Mouse (Mus musculus) lung, adult 10 weeks (tissue): ENCODE results near the gene Eif4e2. TPM values are rescaled to one million over a fixed set of nuclear protein-coding genes. Genes with fewer than 3 reads are reported as not detected.

Experiments
- polyA plus RNA-seq: library from polyadenylated mRNA; stranded (reverse); fragments of 350-450 nt; fragmentation: Illumina TruSeq; extraction: RNeasy Lipid Tissue Mini Kit (QIAGEN cat#74804); gene quantifications from one replicate; pipeline ENCODE4 v1.2.3, GENCODE M21; 2014; ENCODE audit warnings: low read depth, low replicate concordance; ENCODE audit not compliant: insufficient read depth

Gene Eif4e2
- 40.2 TPM for polyA plus RNA-seq

DNA sequence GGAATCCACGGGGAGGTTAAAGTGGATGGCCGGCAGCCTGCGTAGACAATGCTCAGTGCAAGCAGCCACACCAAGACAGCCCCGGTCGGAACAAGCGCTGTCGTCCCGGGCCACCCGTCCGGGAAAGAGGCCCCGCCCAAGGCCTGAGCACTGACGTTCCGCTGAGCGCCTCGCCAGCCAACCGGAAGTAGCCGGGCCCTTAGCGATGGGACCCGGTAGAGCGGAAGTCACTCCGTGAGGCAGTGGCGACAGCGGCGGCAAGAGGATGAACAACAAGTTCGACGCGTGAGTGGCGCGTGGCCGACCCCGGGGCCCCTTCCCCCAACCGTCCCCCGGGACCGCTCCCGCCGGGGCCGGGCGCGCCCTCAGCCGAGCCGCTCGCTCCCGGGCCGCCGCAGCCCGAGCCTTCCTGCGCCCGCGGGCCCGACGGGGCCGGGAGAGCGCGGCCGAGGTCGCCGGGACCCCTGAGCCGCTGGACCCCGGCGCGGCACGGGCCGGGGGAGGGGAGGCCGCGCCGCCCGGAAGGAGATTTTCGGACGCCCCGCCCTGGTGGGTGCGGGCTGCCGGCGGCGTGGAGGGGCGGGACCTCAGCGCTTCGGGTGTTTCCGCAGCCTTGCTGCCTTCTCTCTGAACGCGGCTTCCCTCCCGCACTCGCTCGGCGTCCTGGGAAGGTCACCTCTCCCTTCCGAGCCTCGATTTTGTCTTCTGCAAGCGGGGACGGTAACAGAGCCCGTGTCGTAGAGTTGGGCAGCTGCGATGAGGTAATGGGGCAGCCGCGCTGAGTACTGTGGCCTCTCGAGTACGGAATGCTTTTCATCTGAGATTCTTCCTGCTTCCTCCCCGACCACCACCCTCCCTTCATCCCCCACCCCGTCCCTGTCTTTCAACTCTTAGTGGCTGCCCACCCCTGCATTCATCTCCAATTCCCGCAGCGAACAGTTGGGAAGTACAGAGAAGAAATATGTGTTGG, at the start of gene Eif4e2:
TSS of gene Eif4e2 (plus strand) at position 180 of the 970 bp plus-strand sequence.

DNA sequence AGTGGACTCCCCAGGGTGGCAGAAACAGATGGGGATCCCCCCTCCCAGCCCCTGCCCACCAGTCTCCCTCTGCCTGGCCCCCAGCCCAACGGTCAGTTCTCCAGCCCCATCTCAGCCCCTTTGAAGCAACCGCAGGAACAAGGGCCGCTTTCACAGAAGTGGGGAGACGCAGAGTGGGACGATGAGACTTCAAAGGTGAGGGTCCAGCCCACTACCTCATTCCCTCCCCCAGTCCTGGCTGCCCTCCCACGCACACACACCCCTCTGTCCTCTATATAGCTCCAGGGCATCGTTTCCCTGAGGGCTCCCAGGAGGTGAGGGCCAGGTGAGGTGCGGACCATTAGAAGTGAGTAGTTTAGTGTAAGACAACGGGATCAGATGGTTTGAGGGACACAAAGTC, 30.7 kb upstream of the Eif4e2 start, which contains the start of gene Prss56:
TSS of gene Prss56 (plus strand) at position 301 of the 400 bp plus-strand sequence.

DNA sequence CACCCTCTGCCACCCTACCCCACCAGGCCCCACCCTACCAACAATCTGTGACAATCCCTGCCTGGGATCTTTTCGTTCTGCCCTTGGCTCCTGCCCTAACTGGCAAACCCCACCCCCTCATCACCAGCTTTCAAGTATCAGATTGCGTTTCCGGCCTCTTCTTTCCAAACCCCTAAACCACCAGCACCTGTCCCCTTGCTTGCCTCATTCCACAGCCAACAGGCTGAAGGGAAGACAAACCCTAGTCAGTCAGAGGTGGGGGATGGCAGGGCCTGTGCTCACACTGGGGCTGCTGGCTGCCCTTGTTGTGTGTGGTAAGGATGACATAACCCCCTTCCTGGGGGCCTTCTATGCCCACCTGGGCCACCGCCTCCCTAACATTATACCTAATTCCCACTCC, 23.3 kb upstream of the Eif4e2 start, which contains the start of gene Chrnd:
TSS of gene Chrnd (plus strand) at position 179 of the 400 bp plus-strand sequence.

DNA sequence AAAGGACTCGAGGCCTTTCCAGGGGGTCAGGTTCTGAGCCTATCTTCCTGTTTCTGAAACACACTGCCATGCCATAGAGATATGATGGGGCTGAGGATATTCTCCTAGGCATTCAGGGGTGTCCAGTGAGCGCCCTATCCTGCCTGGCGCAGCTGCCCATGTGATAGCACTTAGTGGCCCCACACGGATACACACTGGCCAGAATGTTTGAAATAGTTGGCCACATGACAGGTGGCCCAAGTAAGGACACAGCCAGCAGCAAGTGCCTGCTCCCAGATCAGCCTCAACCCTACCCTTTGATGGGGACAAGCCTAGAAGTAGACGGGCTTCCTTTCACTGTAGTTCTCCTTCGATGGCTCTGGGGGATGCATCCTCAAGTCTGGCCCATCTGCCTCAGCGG, 9.2 kb upstream of the Eif4e2 start, which contains the start of gene Chrng:
TSS of gene Chrng (plus strand) at position 193 of the 400 bp plus-strand sequence.

DNA sequence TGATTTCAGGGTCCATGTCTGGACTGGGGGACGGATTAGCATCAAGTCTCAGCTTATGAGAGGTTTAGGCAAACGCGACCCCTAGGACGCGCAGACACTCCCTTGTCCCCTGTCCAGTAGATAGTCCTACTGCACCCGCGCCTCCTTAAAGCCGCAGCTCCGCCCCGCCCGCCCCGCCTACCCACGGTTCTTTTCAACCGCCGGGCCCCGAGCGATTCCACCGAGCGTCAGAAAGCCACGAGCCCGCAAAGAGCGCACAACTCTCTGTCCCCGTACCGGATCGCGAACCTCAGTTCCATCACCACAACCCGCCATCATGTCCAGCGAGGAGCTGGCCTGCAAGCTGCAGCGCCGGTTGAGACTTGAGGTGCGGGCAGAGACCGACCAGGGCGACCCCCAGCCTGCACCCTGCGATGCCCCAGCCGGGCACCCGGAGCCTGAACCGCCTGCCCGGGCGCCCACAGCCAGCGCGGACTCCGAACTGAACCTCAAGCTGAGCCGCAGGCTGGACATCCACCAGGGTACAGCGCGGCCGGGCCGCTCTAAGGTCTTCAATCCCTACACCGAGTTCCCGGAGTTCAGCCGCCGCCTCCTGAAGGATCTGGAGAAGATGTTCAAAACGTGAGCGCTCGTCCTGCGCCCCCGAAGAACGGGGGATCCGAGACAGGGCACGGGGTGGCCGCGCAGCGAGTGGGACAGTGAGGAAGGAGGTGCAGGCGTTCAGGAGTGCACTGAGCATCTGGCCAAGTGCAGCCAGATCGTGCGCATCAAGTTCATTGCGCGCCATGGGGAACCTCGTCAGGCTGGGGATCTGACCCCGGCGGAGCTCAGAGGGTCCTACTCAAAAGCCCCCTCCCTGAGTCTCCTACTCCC, 50.7 kb downstream of the Eif4e2 start, which contains the start of gene Efhd1:
TSS of gene Efhd1 (plus strand) at position 230 of the 873 bp plus-strand sequence.

Other genes starting within 250 kb of the Eif4e2 start
- not detected for gene Alppl2, start 124.0 kb upstream of the Eif4e2 start, polyA plus RNA-seq
- not detected for gene Alpi, start 112.3 kb upstream of the Eif4e2 start, polyA plus RNA-seq
- not detected for gene Akp3, start 88.9 kb upstream of the Eif4e2 start, polyA plus RNA-seq
- not detected for gene Ecel1, start 57.4 kb upstream of the Eif4e2 start, polyA plus RNA-seq
- not detected for gene Prss56, start 30.6 kb upstream of the Eif4e2 start, polyA plus RNA-seq
- gene Chrnd, start 23.3 kb upstream of the Eif4e2 start, polyA plus RNA-seq = not detected
- gene Chrng, start 9.3 kb upstream of the Eif4e2 start, polyA plus RNA-seq = not detected
- 1.1 TPM for gene Efhd1, start 50.4 kb downstream of the Eif4e2 start, polyA plus RNA-seq
- 15.7 TPM for gene Gigyf2, start 113.1 kb downstream of the Eif4e2 start, polyA plus RNA-seq
- 11.0 TPM for gene Kcnj13, start 180.8 kb downstream of the Eif4e2 start, polyA plus RNA-seq